Mouse (Mus musculus) liver, embryonic 12.5 days (tissue): ENCODE measurements around the gene Kcnq1. TPM values are rescaled to one million over a fixed set of nuclear protein-coding genes. Genes with fewer than 3 reads are reported as not detected.

Experiments used
- ATAC-seq: fragments of 200-750 bp; cut with Nextera tagmentation; 2 replicates; pipeline ENCODE4 v1.8.0; 2017; ENCODE audit warnings: moderate number of reproducible peaks, mild to moderate bottlenecking, moderate library complexity
- H3K27ac ChIP-seq: fragments of 300-500 bp; sonication (generic); 2 replicates; pipeline ENCODE4 v1.5.1; 2016; ENCODE audit warnings: mild to moderate bottlenecking
- H3K27me3 ChIP-seq: fragments of 300-500 bp; sonication (generic); replicated peaks from 2 replicates; pipeline ENCODE4 v1.6.1; 2016; ENCODE audit warnings: mild to moderate bottlenecking, moderate library complexity
- H3K36me3 ChIP-seq: fragments of 300-500 bp; sonication (generic); 2 replicates; pipeline ENCODE4 v1.6.1; 2016; ENCODE audit warnings: mild to moderate bottlenecking, moderate library complexity
- H3K4me1 ChIP-seq: fragments of 300-500 bp; sonication (generic); 2 replicates; pipeline ENCODE4 v1.6.1; 2016
- H3K4me2 ChIP-seq: fragments of 300-500 bp; sonication (generic); 2 replicates; pipeline ENCODE4 v1.6.1; 2016; ENCODE audit warnings: mild to moderate bottlenecking, moderate library complexity
- H3K4me3 ChIP-seq: fragments of 300-500 bp; sonication (generic); 2 replicates; pipeline ENCODE4 v1.5.1; 2016; ENCODE audit warnings: mild to moderate bottlenecking, moderate library complexity
- H3K9ac ChIP-seq: fragments of 300-500 bp; sonication (generic); 2 replicates; pipeline ENCODE4 v1.6.1; 2016; ENCODE audit warnings: mild to moderate bottlenecking, moderate library complexity
- H3K9me3 ChIP-seq: fragments of 300-500 bp; sonication (generic); replicated peaks from 2 replicates; pipeline ENCODE4 v1.6.1; 2016; ENCODE audit warnings: mild to moderate bottlenecking, moderate library complexity
- WGBS: fragments of 180-500 bp; shearing (Covaris S2); methylation state at CpG from one replicate; pipeline ENCODE4 v1.1.7; 2016; ENCODE audit not compliant: insufficient replicate concordance; 5-methylcytosine and 5-hydroxymethylcytosine counted together
- polyA plus RNA-seq: library from polyadenylated mRNA; unstranded; fragments of >200 nt; fragmentation: Nextera tagmentation; extraction: Ambion mirVana; gene quantifications from 2 replicates; pipeline ENCODE4 v1.2.1, GENCODE M21; 2016

Kcnq1 gene
- polyA plus RNA-seq, 1 experiment from 2014 or later: 0.21 TPM

GRCm38 (mm10) chr7:143142680-143143079 lies 36.5 kb downstream of the Kcnq1 start:
- Histone ChIP-seq H3K27ac (no peak overlapping the region), H3K4me3 (no peak overlapping the region), H3K27me3 (peaks cover 7% of the 10 kb centered on the region; the same call in 1 of the 2 replicates), H3K9ac (no peak overlapping the region), H3K36me3 (no peaks in the 10 kb centered on the region), H3K9me3 (no peaks in the 10 kb centered on the region), H3K4me1 (peaks cover 9% of the 10 kb centered on the region), H3K4me2 (no peak overlapping the region)
- ATAC-seq: no peak
- 65% methylated on average over 2 of the region's 2 CpGs for WGBS

GRCm38 (mm10) chr7:143147015-143147414 lies 40.9 kb downstream of the Kcnq1 start:
- no peak overlapping the region for H3K27ac ChIP-seq
- H3K4me3 ChIP-seq: no peak overlapping the region
- H3K27me3 ChIP-seq: 0 out of 2 replicates have a peak, but pooled peaks cover 18% of the 10 kb centered on the region
- H3K4me2 ChIP-seq: no peak overlapping the region
- WGBS: 54% methylated on average over 5 of the region's 5 CpGs
- H3K9me3 ChIP-seq: no peaks in the 10 kb centered on the region
- ATAC-seq: no peak
- no peak overlapping the region for H3K9ac ChIP-seq
- no peaks in the 10 kb centered on the region for H3K36me3 ChIP-seq
- H3K4me1 ChIP-seq: no peaks in the 10 kb centered on the region

GRCm38 (mm10) chr7:143151171-143151570 lies 45.0 kb downstream of the Kcnq1 start:
- H3K27me3 ChIP-seq: peaks cover 30% of the 10 kb centered on the region
- H3K4me1 ChIP-seq: peaks cover 20% of the 10 kb centered on the region
- ATAC-seq: no peak
- no peaks in the 10 kb centered on the region for H3K36me3 ChIP-seq
- no peak overlapping the region for H3K9ac ChIP-seq
- H3K9me3 ChIP-seq: no peaks in the 10 kb centered on the region
- H3K4me3 ChIP-seq: no peak overlapping the region
- no peak overlapping the region for H3K4me2 ChIP-seq
- WGBS: 4% methylated on average over 2 of the region's 2 CpGs
- H3K27ac ChIP-seq: no peak overlapping the region

- Histone ChIP-seq H3K4me1 (peaks cover 20% of the 10 kb centered on the region), H3K9ac (no peak overlapping the region), H3K4me3 (no peak overlapping the region), H3K4me2 (no peak overlapping the region), H3K36me3 (no peaks in the 10 kb centered on the region), H3K27me3 (peaks cover 30% of the 10 kb centered on the region), H3K9me3 (no peaks in the 10 kb centered on the region), H3K27ac (no peak overlapping the region)
- WGBS: 28% methylated on average over 3 of the region's 3 CpGs
- ATAC-seq: no peak
Measured at GRCm38 (mm10) chr7:143152350-143152749, 46.2 kb downstream of the Kcnq1 start.

GRCm38 (mm10) chr7:143153915-143154373 lies 47.8 kb downstream of the Kcnq1 start:
- Histone ChIP-seq H3K9me3 (no peaks in the 10 kb centered on the region), H3K4me1 (peaks cover 20% of the 10 kb centered on the region), H3K4me3 (peak overlapping the region; percentile 31; the same call in 1 of the 2 replicates), H3K27me3 (peaks cover 22% of the 10 kb centered on the region), H3K27ac (peak overlapping the region; percentile 34; the same call in 1 of the 2 replicates), H3K9ac (peak overlapping the region; percentile 30; the same call in 1 of the 2 replicates), H3K4me2 (peak overlapping the region; percentile 65), H3K36me3 (no peaks in the 10 kb centered on the region)
- WGBS: 2% methylated on average over 18 of the region's 18 CpGs
- ATAC-seq: peak; percentile 74

- WGBS: 23% methylated on average over 19 of the region's 19 CpGs
- Histone ChIP-seq H3K9me3 (no peaks in the 10 kb centered on the region), H3K4me3 (0 out of 2 replicates have a peak overlapping the region, but pooled peaks have one; percentile 31)
Measured at GRCm38 (mm10) chr7:143154458-143154871, 48.3 kb downstream of the Kcnq1 start.

GRCm38 (mm10) chr7:143155257-143155656 lies 49.1 kb downstream of the Kcnq1 start:
- H3K4me1 ChIP-seq: peaks cover 20% of the 10 kb centered on the region

More at GRCm38 (mm10) chr7:143154458-143154871, 48.3 kb downstream of the Kcnq1 start:
- Histone ChIP-seq H3K36me3 (no peaks in the 10 kb centered on the region), H3K9ac (no peak overlapping the region; the same call in none of the 2 replicates), H3K27ac (peak overlapping the region; percentile 34), H3K4me1 (peaks cover 20% of the 10 kb centered on the region), H3K27me3 (peaks cover 21% of the 10 kb centered on the region), H3K4me2 (peak overlapping the region; percentile 65)
- peak; percentile 22; the same call in 1 of the 2 replicates for ATAC-seq

GRCm38 (mm10) chr7:143158690-143159425 lies 52.7 kb downstream of the Kcnq1 start:
- no peak overlapping the region for H3K4me3 ChIP-seq

More at GRCm38 (mm10) chr7:143155257-143155656, 49.1 kb downstream of the Kcnq1 start:
- Histone ChIP-seq H3K4me3 (no peak overlapping the region), H3K9me3 (no peaks in the 10 kb centered on the region), H3K4me2 (no peak overlapping the region), H3K9ac (no peak overlapping the region), H3K27ac (no peak overlapping the region), H3K27me3 (peaks cover 16% of the 10 kb centered on the region), H3K36me3 (no peaks in the 10 kb centered on the region)
- 34% methylated on average over 5 of the region's 5 CpGs for WGBS
- ATAC-seq: no peak

GRCm38 (mm10) chr7:143159446-143159845 lies 53.3 kb downstream of the Kcnq1 start:
- no peak overlapping the region for H3K4me3 ChIP-seq
- no peak overlapping the region for H3K4me2 ChIP-seq
- 80% methylated on average over 11 of the region's 11 CpGs for WGBS
- peaks cover 10% of the 10 kb centered on the region for H3K4me1 ChIP-seq
- H3K9ac ChIP-seq: no peak overlapping the region
- ATAC-seq: no peak
- H3K9me3 ChIP-seq: no peaks in the 10 kb centered on the region
- H3K27me3 ChIP-seq: peaks cover 10% of the 10 kb centered on the region
- H3K27ac ChIP-seq: no peak overlapping the region
- H3K36me3 ChIP-seq: no peaks in the 10 kb centered on the region

More at GRCm38 (mm10) chr7:143158690-143159425, 52.7 kb downstream of the Kcnq1 start:
- Histone ChIP-seq H3K9me3 (no peaks in the 10 kb centered on the region), H3K4me1 (peaks cover 16% of the 10 kb centered on the region), H3K4me2 (no peak overlapping the region), H3K36me3 (no peaks in the 10 kb centered on the region), H3K9ac (no peak overlapping the region), H3K27me3 (peaks cover 15% of the 10 kb centered on the region), H3K27ac (no peak overlapping the region)
- ATAC-seq: no peak
- 80% methylated on average over 14 of the region's 14 CpGs for WGBS

GRCm38 (mm10) chr7:143160057-143160456 lies 53.9 kb downstream of the Kcnq1 start:
- 69% methylated on average over 5 of the region's 5 CpGs for WGBS
- no peak for ATAC-seq

GRCm38 (mm10) chr7:143162051-143162450 lies 55.9 kb downstream of the Kcnq1 start:
- H3K27ac ChIP-seq: no peak overlapping the region
- H3K36me3 ChIP-seq: no peaks in the 10 kb centered on the region
- H3K27me3 ChIP-seq: no peaks in the 10 kb centered on the region
- ATAC-seq: no peak
- H3K4me3 ChIP-seq: no peak overlapping the region
- H3K9me3 ChIP-seq: no peaks in the 10 kb centered on the region
- H3K9ac ChIP-seq: no peak overlapping the region
- no peaks in the 10 kb centered on the region for H3K4me1 ChIP-seq
- no peak overlapping the region for H3K4me2 ChIP-seq
- 52% methylated on average over 3 of the region's 3 CpGs for WGBS

More at GRCm38 (mm10) chr7:143160057-143160456, 53.9 kb downstream of the Kcnq1 start:
- H3K4me1 ChIP-seq: peaks cover 4% of the 10 kb centered on the region
- no peak overlapping the region for H3K9ac ChIP-seq
- H3K4me3 ChIP-seq: no peak overlapping the region
- H3K4me2 ChIP-seq: no peak overlapping the region
- peaks cover 3% of the 10 kb centered on the region for H3K27me3 ChIP-seq
- H3K27ac ChIP-seq: no peak overlapping the region
- H3K9me3 ChIP-seq: no peaks in the 10 kb centered on the region
- no peaks in the 10 kb centered on the region for H3K36me3 ChIP-seq

GRCm38 (mm10) chr7:143164074-143164473 lies 57.9 kb downstream of the Kcnq1 start:
- Histone ChIP-seq H3K27me3 (no peaks in the 10 kb centered on the region), H3K9me3 (no peaks in the 10 kb centered on the region), H3K4me2 (no peak overlapping the region), H3K4me1 (no peaks in the 10 kb centered on the region), H3K27ac (no peak overlapping the region), H3K9ac (no peak overlapping the region), H3K4me3 (no peak overlapping the region), H3K36me3 (no peaks in the 10 kb centered on the region)
- no peak for ATAC-seq
